ENCODE assay signal across 23 mouse cellular contexts in genomic region chr5:134906633-134907032, GRCm38 (mm10). TPM values are rescaled to one million over a fixed set of nuclear protein-coding genes. Genes with fewer than 3 reads are reported as not detected.
DNase-seq lines count a peak whose midpoint lies in the region; ATAC-seq and TF ChIP-seq lines count a peak whose summit lies in the region.
"Had no signal": no experiment of that assay in that cellular context is flagged by ENCODE, and none has a peak within 500 bp of the region (broad histone marks: within the 10 kb centered on the region; RNA-seq: fewer than 3 reads in every experiment).

Tmem270 (minus strand) TSS chr5:134906733.

- DNase-seq in forebrain, postnatal 0 days = no peak
- DNase-seq in intestine, embryonic 14.5 days (ENCODE audit: low spot score) = no peak
- no peak for DNase-seq in midbrain, embryonic 10.5 days (ENCODE audit: low spot score)
- no peak for DNase-seq in adrenal gland, adult 18-20 months (ENCODE audit: low spot score in 2 of 2)

- no peak within 1 kb of the TSS for H3K27ac ChIP-seq in forebrain, embryonic 13.5 days
- H3K27ac ChIP-seq in forebrain, postnatal 0 days (ENCODE audit: low read depth, low read length) = no peak within 1 kb of the TSS
- H3K27ac ChIP-seq in intestine, embryonic 14.5 days (ENCODE audit: low read depth) = no peak within 1 kb of the TSS
- no peak within 1 kb of the TSS for H3K27ac ChIP-seq in intestine, postnatal 0 days (ENCODE audit: low read depth, low read length)
- H3K27ac ChIP-seq in midbrain, embryonic 10.5 days (replicated peaks) = peak within 1 kb of the TSS; percentile 2; the same call in 1 of the 2 replicates
- H3K27ac ChIP-seq in midbrain, embryonic 16.5 days (ENCODE audit: low read length) = no peak within 1 kb of the TSS
- no peak within 1 kb of the TSS for H3K27ac ChIP-seq in limb, embryonic 12.5 days
- H3K27ac ChIP-seq: macrophage had no signal

- 0 out of 2 replicates have a peak within 1 kb of the TSS, but pooled peaks have one; percentile 34 for H3K9ac ChIP-seq in forebrain, embryonic 13.5 days
- no peak within 1 kb of the TSS for H3K9ac ChIP-seq in forebrain, postnatal 0 days
- no peak within 1 kb of the TSS for H3K9ac ChIP-seq in intestine, embryonic 14.5 days (ENCODE audit: low read length)
- no peak within 1 kb of the TSS for H3K9ac ChIP-seq in intestine, postnatal 0 days (ENCODE audit: low read depth, low read length)
- no peak within 1 kb of the TSS for H3K9ac ChIP-seq in midbrain, embryonic 16.5 days (ENCODE audit: low read depth, low read length)
- no peak within 1 kb of the TSS for H3K9ac ChIP-seq in limb, embryonic 12.5 days (replicated peaks)

- WGBS in forebrain, embryonic 13.5 days = 83% methylated on average over 6 of the region's 6 CpGs
- 80% methylated on average over 6 of the region's 6 CpGs for WGBS in forebrain, postnatal 0 days
- 84% methylated on average over 6 of the region's 6 CpGs for WGBS in intestine, embryonic 14.5 days
- WGBS in intestine, postnatal 0 days = 80% methylated on average over 6 of the region's 6 CpGs
- 73% methylated on average over 6 of the region's 6 CpGs for WGBS in midbrain, embryonic 10.5 days
- 72% methylated on average over 6 of the region's 6 CpGs for WGBS in midbrain, embryonic 16.5 days
- 80% methylated on average over 6 of the region's 6 CpGs for WGBS in limb, embryonic 12.5 days

- H3K9me3 ChIP-seq in forebrain, embryonic 13.5 days (replicated peaks) = no peaks in the 10 kb centered on the region
- H3K9me3 ChIP-seq in forebrain, postnatal 0 days (ENCODE audit: low read length) = no peaks in the 10 kb centered on the region
- no peaks in the 10 kb centered on the region for H3K9me3 ChIP-seq in intestine, embryonic 14.5 days (ENCODE audit: control insufficient read depth, low read length)
- no peaks in the 10 kb centered on the region for H3K9me3 ChIP-seq in intestine, postnatal 0 days (ENCODE audit: control insufficient read depth)
- no peaks in the 10 kb centered on the region for H3K9me3 ChIP-seq in midbrain, embryonic 10.5 days (replicated peaks)
- no peaks in the 10 kb centered on the region for H3K9me3 ChIP-seq in midbrain, embryonic 16.5 days (replicated peaks; ENCODE audit: control insufficient read depth, low read length, poor library complexity, severe bottlenecking)
- no peaks in the 10 kb centered on the region for H3K9me3 ChIP-seq in limb, embryonic 12.5 days

- no peak for TF ChIP-seq CTCF in forebrain, postnatal 0 days (IDR thresholded peaks at IDR 0.05; ENCODE audit: low read depth)
- no peak for TF ChIP-seq CTCF in intestine, postnatal 0 days (IDR thresholded peaks at IDR 0.05; ENCODE audit: low read depth)

- H3K27me3 ChIP-seq in forebrain, embryonic 13.5 days = no peaks in the 10 kb centered on the region
- no peaks in the 10 kb centered on the region for H3K27me3 ChIP-seq in forebrain, postnatal 0 days (ENCODE audit: insufficient read depth, low read length)
- H3K27me3 ChIP-seq in intestine, embryonic 14.5 days (replicated peaks; ENCODE audit: control insufficient read depth, insufficient read depth, low read length) = no peaks in the 10 kb centered on the region
- no peaks in the 10 kb centered on the region for H3K27me3 ChIP-seq in intestine, postnatal 0 days (replicated peaks; ENCODE audit: control insufficient read depth, insufficient read depth, low read length)
- no peaks in the 10 kb centered on the region for H3K27me3 ChIP-seq in midbrain, embryonic 10.5 days (ENCODE audit: low read depth, poor library complexity, severe bottlenecking)
- H3K27me3 ChIP-seq in midbrain, embryonic 16.5 days (ENCODE audit: control insufficient read depth, insufficient read depth, low read depth, low read length) = no peaks in the 10 kb centered on the region
- no peaks in the 10 kb centered on the region for H3K27me3 ChIP-seq in limb, embryonic 12.5 days

- H3K4me1 ChIP-seq in forebrain, embryonic 13.5 days = no peaks in the 10 kb centered on the region
- H3K4me1 ChIP-seq in forebrain, postnatal 0 days (ENCODE audit: insufficient read depth) = no peaks in the 10 kb centered on the region
- no peaks in the 10 kb centered on the region for H3K4me1 ChIP-seq in intestine, embryonic 14.5 days (replicated peaks; ENCODE audit: control insufficient read depth, insufficient read depth, low read length)
- H3K4me1 ChIP-seq in intestine, postnatal 0 days (replicated peaks; ENCODE audit: control insufficient read depth, insufficient read depth, low read length) = no peaks in the 10 kb centered on the region
- peaks cover 11% of the 10 kb centered on the region for H3K4me1 ChIP-seq in midbrain, embryonic 10.5 days
- no peaks in the 10 kb centered on the region; the same call in 1 of the 2 replicates for H3K4me1 ChIP-seq in midbrain, embryonic 16.5 days (ENCODE audit: control insufficient read depth, insufficient read depth, low read length)
- no peaks in the 10 kb centered on the region for H3K4me1 ChIP-seq in limb, embryonic 12.5 days (replicated peaks)

- no peak within 1 kb of the TSS for H3K4me3 ChIP-seq in forebrain, embryonic 13.5 days
- no peak within 1 kb of the TSS for H3K4me3 ChIP-seq in forebrain, postnatal 0 days (ENCODE audit: low read depth, low read length)
- no peak within 1 kb of the TSS for H3K4me3 ChIP-seq in intestine, embryonic 14.5 days (ENCODE audit: low read depth, low read length)
- H3K4me3 ChIP-seq in intestine, postnatal 0 days (ENCODE audit: low read depth, low read length) = no peak within 1 kb of the TSS
- no peak within 1 kb of the TSS for H3K4me3 ChIP-seq in midbrain, embryonic 10.5 days
- H3K4me3 ChIP-seq in midbrain, embryonic 16.5 days (ENCODE audit: low read depth, low read length) = no peak within 1 kb of the TSS
- H3K4me3 ChIP-seq in limb, embryonic 12.5 days (replicated peaks) = no peak within 1 kb of the TSS

- ATAC-seq in forebrain, embryonic 13.5 days = no peak
- no peak for ATAC-seq in forebrain, postnatal 0 days
- 0 out of 2 replicates have a peak, but pooled peaks have one; percentile 18 for ATAC-seq in intestine, embryonic 14.5 days (replicated peaks; ENCODE audit: low FRiP score, low TSS enrichment, low read depth)
- ATAC-seq in intestine, postnatal 0 days = no peak
- no peak for ATAC-seq in midbrain, embryonic 16.5 days
- ATAC-seq in limb, embryonic 12.5 days (ENCODE audit: insufficient number of reproducible peaks, insufficient read depth, low FRiP score, low TSS enrichment, low read depth) = 0 out of 2 replicates have a peak, but pooled peaks have one; percentile 10

- no peaks in the 10 kb centered on the region for H3K36me3 ChIP-seq in forebrain, embryonic 13.5 days (ENCODE audit: poor library complexity, severe bottlenecking)
- H3K36me3 ChIP-seq in forebrain, postnatal 0 days (ENCODE audit: insufficient read depth) = no peaks in the 10 kb centered on the region
- H3K36me3 ChIP-seq in intestine, embryonic 14.5 days (ENCODE audit: control insufficient read depth, insufficient read depth, low read length) = no peaks in the 10 kb centered on the region
- no peaks in the 10 kb centered on the region for H3K36me3 ChIP-seq in intestine, postnatal 0 days (ENCODE audit: control insufficient read depth, insufficient read depth)
- H3K36me3 ChIP-seq in midbrain, embryonic 10.5 days = no peaks in the 10 kb centered on the region
- no peaks in the 10 kb centered on the region for H3K36me3 ChIP-seq in midbrain, embryonic 16.5 days (ENCODE audit: control insufficient read depth, insufficient read depth, low read length)
- H3K36me3 ChIP-seq in limb, embryonic 12.5 days = no peaks in the 10 kb centered on the region

- H3K4me2 ChIP-seq in forebrain, embryonic 13.5 days = no peak within 1 kb of the TSS
- H3K4me2 ChIP-seq in forebrain, postnatal 0 days (ENCODE audit: low read depth) = no peak within 1 kb of the TSS
- H3K4me2 ChIP-seq in intestine, embryonic 14.5 days (ENCODE audit: low read length) = no peak within 1 kb of the TSS
- no peak within 1 kb of the TSS for H3K4me2 ChIP-seq in intestine, postnatal 0 days (replicated peaks; ENCODE audit: low read depth)
- no peak within 1 kb of the TSS for H3K4me2 ChIP-seq in midbrain, embryonic 16.5 days (ENCODE audit: low read length)
- no peak within 1 kb of the TSS for H3K4me2 ChIP-seq in limb, embryonic 12.5 days
- H3K4me2 ChIP-seq: midbrain, embryonic 11.5 days had no signal

RNA-seq across cellular contexts. Expression of gene Tmem270, which starts in this region (rescaled TPM):
- not detected in 2 replicates for polyA plus RNA-seq in forebrain, embryonic 13.5 days (2015; fragmentation: Nextera tagmentation; extraction: Ambion mirVana)
- not detected in 2 replicates for total RNA-seq in forebrain, postnatal 0 days (2014; rRNA removed)
- polyA plus RNA-seq in forebrain, postnatal 0 days (2015; fragmentation: Nextera tagmentation; extraction: Ambion mirVana) = not detected in 2 replicates
- not detected in 2 replicates for polyA plus RNA-seq in intestine, embryonic 14.5 days (2014; fragmentation: Nextera tagmentation; extraction: Ambion mirVana)
- polyA plus RNA-seq in intestine, postnatal 0 days (2015; fragmentation: Nextera tagmentation; extraction: Ambion mirVana) = not detected in 2 replicates
- polyA plus RNA-seq in midbrain, embryonic 10.5 days (2016; fragmentation: Nextera tagmentation; extraction: Ambion mirVana) = not detected in 2 replicates
- polyA plus RNA-seq in midbrain, embryonic 16.5 days (2015; fragmentation: Nextera tagmentation; extraction: Ambion mirVana) = not detected in 2 replicates
- not detected in 2 replicates for polyA plus RNA-seq in limb, embryonic 12.5 days (2016; fragmentation: Nextera tagmentation; extraction: Ambion mirVana)
- not detected for total RNA-seq in adrenal gland, adult 18-20 months (2021)
- total RNA-seq: adrenal gland, postnatal 14 days; ES-E14; gastrocnemius, postnatal 10 days; heart, adult 18-20 months; layer of hippocampus, postnatal 14 days; monocyte, adult 5-6 weeks had no signal
- polyA plus RNA-seq: activated CD4-positive, CD25-positive, alpha-beta regulatory T cell, adult 4 months; CD4-positive, CD25-positive, alpha-beta regulatory T cell, adult 4 months; embryonic facial prominence, embryonic 14.5 days; heart, postnatal 0 days; hindbrain, embryonic 11.5 days; macrophage; midbrain, embryonic 11.5 days; neural tube, embryonic 11.5 days; Patski had no signal

Comparison
In these comparisons a context has a peak if more than half of its experiments do, and no peak if none do; other contexts are left out.
1. Peak in ATAC-seq in intestine, embryonic 14.5 days; RNA of the gene not detected or under 1 TPM.
2. Peak in ATAC-seq in limb, embryonic 12.5 days; RNA of the gene not detected or under 1 TPM.